Mouse (Mus musculus): ENCODE measurements around the gene Nr2c2. TPM values are rescaled to one million over a fixed set of nuclear protein-coding genes. Genes with fewer than 3 reads are reported as not detected.

Nr2c2 gene
- polyA plus RNA-seq, 1 experiment = 0.17 TPM

DNA sequence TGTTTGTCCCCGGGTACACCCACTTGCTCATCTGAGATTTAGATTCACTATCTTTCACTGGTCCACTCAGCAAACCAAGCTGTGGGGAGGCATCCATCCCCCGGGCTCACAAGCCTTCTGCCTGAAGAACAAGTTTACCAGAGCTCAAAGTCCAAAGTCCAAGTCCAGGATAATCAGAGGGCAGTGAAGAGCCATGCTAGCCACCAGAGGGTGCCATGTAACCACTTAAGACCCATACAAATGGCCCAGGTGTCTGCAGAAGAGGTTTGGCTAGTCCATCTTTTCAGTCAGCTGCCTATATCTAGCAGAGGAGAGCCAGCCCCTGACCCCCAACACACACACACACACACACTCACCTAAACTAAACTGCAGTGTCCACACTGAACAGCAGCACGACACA is 128.3 kb downstream of the Nr2c2 start:
- Histone ChIP-seq H3K36me3 (ENCODE audit: control insufficient read depth) (no peaks in the 10 kb centered on the region), H3K4me3 (replicated peaks) (no peak overlapping the region), H3K27me3 (ENCODE audit: control insufficient read depth) (no peaks in the 10 kb centered on the region), H3K4me1 (ENCODE audit: control insufficient read depth) (peaks cover 20% of the 10 kb centered on the region), H3K9me3 (ENCODE audit: control insufficient read depth, low read length) (no peaks in the 10 kb centered on the region)
- TF ChIP-seq GATA1 (IDR thresholded peaks at IDR 0.05; ENCODE audit: low read length) (no peak), TAL1 (IDR thresholded peaks at IDR 0.05; ENCODE audit: low read length) (no peak)

DNA sequence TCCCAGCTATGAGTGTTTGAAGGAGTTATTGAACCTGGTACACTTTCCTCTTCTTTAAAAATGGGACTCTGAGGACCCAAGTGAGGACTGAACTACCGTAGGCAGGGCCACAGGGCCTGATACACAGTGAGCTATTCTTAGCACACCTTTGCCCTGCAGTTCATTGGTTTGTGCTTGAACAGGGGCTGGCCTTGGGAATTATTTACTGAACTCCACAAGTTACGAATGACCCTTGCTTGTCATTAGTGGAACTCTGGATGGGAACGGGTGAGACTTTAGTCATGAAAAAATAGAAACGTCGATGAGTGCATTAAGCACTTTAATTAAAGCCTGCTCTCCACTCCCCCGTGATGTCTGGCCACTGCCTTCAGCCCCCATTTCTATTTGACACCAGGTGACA is 130.4 kb downstream of the Nr2c2 start:
- H3K27me3 ChIP-seq (ENCODE audit: control insufficient read depth) = no peaks in the 10 kb centered on the region
- peaks cover 6% of the 10 kb centered on the region for H3K4me1 ChIP-seq (ENCODE audit: control insufficient read depth)
- H3K4me3 ChIP-seq (replicated peaks) = no peak overlapping the region
- no peaks in the 10 kb centered on the region for H3K36me3 ChIP-seq (ENCODE audit: control insufficient read depth)
- no peak for TF ChIP-seq TAL1 (IDR thresholded peaks at IDR 0.05; ENCODE audit: low read length)
- H3K9me3 ChIP-seq (ENCODE audit: control insufficient read depth, low read length) = no peaks in the 10 kb centered on the region

DNA sequence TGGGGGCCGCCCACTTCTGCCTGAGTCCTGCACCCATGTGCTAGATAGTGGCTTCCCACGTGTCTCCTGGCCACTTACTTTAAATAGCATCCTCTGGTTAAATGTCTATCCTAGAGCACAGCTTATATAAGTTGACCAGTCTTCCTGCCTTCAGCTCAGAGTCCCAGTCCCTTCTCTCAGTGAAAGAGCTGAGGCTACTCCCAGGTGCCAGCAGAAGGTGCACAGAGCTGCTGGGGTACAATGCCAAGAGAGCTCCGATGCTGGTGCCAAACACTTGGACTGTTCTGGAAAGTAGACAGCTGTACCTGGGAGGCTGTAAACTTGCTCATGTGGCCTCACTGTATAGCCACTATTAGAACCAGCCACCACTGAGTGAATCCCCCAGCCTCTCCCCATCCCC is 130.8 kb downstream of the Nr2c2 start:
- H3K27me3 ChIP-seq (ENCODE audit: control insufficient read depth) = no peaks in the 10 kb centered on the region
- no peaks in the 10 kb centered on the region for H3K36me3 ChIP-seq (ENCODE audit: control insufficient read depth)
- no peak overlapping the region for H3K4me3 ChIP-seq (replicated peaks)
- no peaks in the 10 kb centered on the region for H3K9me3 ChIP-seq (ENCODE audit: control insufficient read depth, low read length)
- peaks cover 6% of the 10 kb centered on the region for H3K4me1 ChIP-seq (ENCODE audit: control insufficient read depth)
- TF ChIP-seq GATA1 (IDR thresholded peaks at IDR 0.05; ENCODE audit: low read length) (no peak), TAL1 (IDR thresholded peaks at IDR 0.05; ENCODE audit: low read length) (no peak)

Other genes with a start within 250 kb of the Nr2c2 start
- gene Ccdc174, start 213.3 kb upstream of the Nr2c2 start, polyA plus RNA-seq (2012) = 0.59 and 0.71 TPM in 2 replicates
- not detected in 2 replicates for gene 4930590J08Rik, start 188.6 kb upstream of the Nr2c2 start, polyA plus RNA-seq (2012)
- gene Fgd5, start 112.5 kb upstream of the Nr2c2 start, polyA plus RNA-seq (2012) = 0.01 and 0.03 TPM in 2 replicates
- 1.2 and 1.4 TPM in 2 replicates for gene Mrps25, start 92.6 kb downstream of the Nr2c2 start, polyA plus RNA-seq (2012)
- 0.12 and 0.14 TPM in 2 replicates for gene Rbsn, start 123.5 kb downstream of the Nr2c2 start, polyA plus RNA-seq (2012)
- not detected in 2 replicates for gene Trh, start 153.3 kb downstream of the Nr2c2 start, polyA plus RNA-seq (2012)

Measured in erythroblast, embryonic 14.5 days (primary cell).